In the genomic region with DNA sequence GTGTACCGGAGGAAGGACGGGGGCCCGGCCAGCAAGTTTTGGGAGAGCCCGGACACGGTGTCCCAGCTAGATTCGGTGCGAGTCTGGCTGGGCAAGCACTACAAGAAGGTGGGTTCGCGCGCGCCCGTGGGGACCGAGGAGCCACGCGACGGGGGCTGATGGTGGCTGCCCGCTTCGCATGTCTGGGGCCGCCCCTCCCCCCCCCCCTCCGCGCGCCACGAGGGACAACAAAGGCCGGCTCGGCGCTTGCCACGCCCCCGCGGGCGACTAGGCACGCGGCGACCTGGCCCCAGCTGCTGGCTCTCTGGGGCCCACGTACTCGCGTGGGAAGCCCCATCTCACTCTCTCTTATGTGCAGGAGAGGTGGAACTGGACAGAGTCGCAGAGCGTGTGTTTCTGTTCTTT, we compare ENCODE assay signal across 7 mouse cellular contexts. TPM values are rescaled to one million over a fixed set of nuclear protein-coding genes. Genes with fewer than 3 reads are reported as not detected.
DNase-seq lines count a peak whose midpoint lies in the region; ATAC-seq and TF ChIP-seq lines count a peak whose summit lies in the region.

No protein-coding gene starts in this region.

- peak overlapping the region; percentile 95 for H3K4me3 ChIP-seq in forebrain, embryonic 13.5 days
- H3K4me3 ChIP-seq in limb, embryonic 14.5 days (replicated peaks; ENCODE audit: low read length), result peak overlapping the region; percentile 98

- DNase-seq in retina, embryonic 14.5 days (ENCODE audit: low spot score), result peak; percentile 68
- no peak for DNase-seq in retina, postnatal 1 day
- peak; percentile 81 for DNase-seq in ZHBTc4 (ENCODE audit: low read depth, low spot score)
- peak; percentile 41 for DNase-seq in limb, embryonic 14.5 days (ENCODE audit: low spot score)
- DNase-seq in gastrocnemius, postnatal 10 days, result no peak

- H3K9me3 ChIP-seq in forebrain, embryonic 13.5 days (replicated peaks), result no peaks in the 10 kb centered on the region
- H3K9me3 ChIP-seq in limb, embryonic 14.5 days (ENCODE audit: control insufficient read depth, low read length), result no peaks in the 10 kb centered on the region

- H3K9ac ChIP-seq in forebrain, embryonic 13.5 days, result peak overlapping the region; percentile 99
- peak overlapping the region; percentile 97 for H3K9ac ChIP-seq in limb, embryonic 14.5 days (ENCODE audit: low read depth, low read length, severe bottlenecking)

- H3K27ac ChIP-seq in forebrain, embryonic 13.5 days, result peak overlapping the region; percentile 78
- peak overlapping the region; percentile 85 for H3K27ac ChIP-seq in limb, embryonic 14.5 days (replicated peaks; ENCODE audit: low read depth, low read length)

- H3K27me3 ChIP-seq in forebrain, embryonic 13.5 days, result no peaks in the 10 kb centered on the region
- H3K27me3 ChIP-seq in limb, embryonic 14.5 days (ENCODE audit: control insufficient read depth, insufficient read depth, low read length), result no peaks in the 10 kb centered on the region

- peak overlapping the region; percentile 67 for H3K4me2 ChIP-seq in forebrain, embryonic 13.5 days
- peak overlapping the region; percentile 47 for H3K4me2 ChIP-seq in limb, embryonic 14.5 days (replicated peaks; ENCODE audit: low read depth, low read length, severe bottlenecking)

- peaks cover 31% of the 10 kb centered on the region for H3K36me3 ChIP-seq in forebrain, embryonic 13.5 days (ENCODE audit: poor library complexity, severe bottlenecking)
- peaks cover 27% of the 10 kb centered on the region for H3K36me3 ChIP-seq in limb, embryonic 14.5 days (ENCODE audit: control insufficient read depth, insufficient read depth, low read length)

- H3K4me1 ChIP-seq in forebrain, embryonic 13.5 days, result peaks cover 44% of the 10 kb centered on the region
- H3K4me1 ChIP-seq in limb, embryonic 14.5 days (ENCODE audit: control insufficient read depth, insufficient read depth, low read length), result peaks cover 12% of the 10 kb centered on the region

- ATAC-seq in forebrain, embryonic 13.5 days, result peak; percentile 70
- ATAC-seq in limb, embryonic 14.5 days (ENCODE audit: low FRiP score, low read depth), result peak; percentile 70
- ATAC-seq in monocyte, adult 5-6 weeks (replicated peaks; ENCODE audit: insufficient number of reproducible peaks, low FRiP score, low TSS enrichment, poor library complexity, severe bottlenecking), result peak; percentile 14; the same call in 1 of the 2 replicates

- WGBS in forebrain, embryonic 13.5 days, result under 1% methylated on average over 26 of the region's 38 CpGs
- WGBS in limb, embryonic 14.5 days, result 0% methylated on average over 11 of the region's 38 CpGs

- no peak for TF ChIP-seq POLR2A in limb, embryonic 14.5 days (IDR thresholded peaks at IDR 0.05; ENCODE audit: borderline replicate concordance, extremely low read depth, insufficient read depth, insufficient read length)

RNA-seq across cellular contexts. Expression of gene Dhx30, which starts 14.6 kb away (rescaled TPM):
- polyA plus RNA-seq in forebrain, embryonic 13.5 days (2015; fragmentation: Nextera tagmentation; extraction: Ambion mirVana), result 206 and 217 TPM in 2 replicates
- 121 and 132 TPM in 2 replicates for polyA plus RNA-seq in limb, embryonic 14.5 days (2012; rRNA removed)
- 120 and 135 TPM in 2 replicates for polyA plus RNA-seq in limb, embryonic 14.5 days (2014; fragmentation: Nextera tagmentation; extraction: Ambion mirVana)
- total RNA-seq in monocyte, adult 5-6 weeks (2017), result 26.4 to 57.7 TPM (median 47.4 TPM) in 3 replicates
- total RNA-seq in gastrocnemius, postnatal 10 days (2021), result 10 to 100 TPM; 43.3 to 45.5 TPM

RNA-seq across cellular contexts. Expression of gene Smarcc1, which starts 14.7 kb away (rescaled TPM):
- polyA plus RNA-seq in forebrain, embryonic 13.5 days (2015; fragmentation: Nextera tagmentation; extraction: Ambion mirVana), result 181 and 186 TPM in 2 replicates
- polyA plus RNA-seq in limb, embryonic 14.5 days (2012; rRNA removed), result 67.2 and 72.8 TPM in 2 replicates
- 132 and 144 TPM in 2 replicates for polyA plus RNA-seq in limb, embryonic 14.5 days (2014; fragmentation: Nextera tagmentation; extraction: Ambion mirVana)
- total RNA-seq in monocyte, adult 5-6 weeks (2017), result 19.7 to 37.0 TPM (median 20.6 TPM) in 3 replicates
- 10 to 100 TPM; 34.5 to 41.9 TPM for total RNA-seq in gastrocnemius, postnatal 10 days (2021)

Comparison
In these comparisons a context has a peak if more than half of its experiments do, and no peak if none do; other contexts are left out.
1. DNase-seq: peak in retina, embryonic 14.5 days (single experiment), ZHBTc4 (single experiment) and limb, embryonic 14.5 days (single experiment); none in retina, postnatal 1 day (single experiment) and gastrocnemius, postnatal 10 days (single experiment).
2. ATAC-seq: peak in every context shown above with its lines; median percentile 70 in forebrain, embryonic 13.5 days; 70 in limb, embryonic 14.5 days; 14 in monocyte, adult 5-6 weeks.